Mouse (Mus musculus) intestine, postnatal 0 days (tissue): ENCODE results near the gene Mvb12b. TPM values are rescaled to one million over a fixed set of nuclear protein-coding genes. Genes with fewer than 3 reads are reported as not detected.

Source experiments
- ATAC-seq: fragments of 200-750 bp; cut with Nextera tagmentation; 2 replicates; pipeline ENCODE4 v1.8.0; 2017; ENCODE audit warnings: mild to moderate bottlenecking, moderate TSS enrichment, moderate library complexity
- H3K27ac ChIP-seq: fragments of 300-500 bp; sonication (generic); 2 replicates; pipeline ENCODE4 v1.5.1; 2014; ENCODE audit warnings: mild to moderate bottlenecking, low read depth, low read length, moderate library complexity
- H3K27me3 ChIP-seq: fragments of 300-500 bp; sonication (generic); replicated peaks from 2 replicates; pipeline ENCODE4 v1.6.1; 2014; ENCODE audit warnings: low read length, mixed read lengths; ENCODE audit not compliant: control insufficient read depth, insufficient read depth
- H3K36me3 ChIP-seq: fragments of 300-500 bp; sonication (generic); 2 replicates; pipeline ENCODE4 v1.6.1; 2014; ENCODE audit warnings: mild to moderate bottlenecking, moderate library complexity; ENCODE audit not compliant: control insufficient read depth, insufficient read depth
- H3K4me1 ChIP-seq: fragments of 300-500 bp; sonication (generic); replicated peaks from 2 replicates; pipeline ENCODE4 v1.6.1; 2014; ENCODE audit warnings: antibody characterized with exemption, low read length, mixed read lengths; ENCODE audit not compliant: control insufficient read depth, insufficient read depth
- H3K4me2 ChIP-seq: fragments of 300-500 bp; sonication (generic); replicated peaks from 2 replicates; pipeline ENCODE4 v1.6.1; 2014; ENCODE audit warnings: low read depth, mild to moderate bottlenecking, moderate library complexity
- H3K4me3 ChIP-seq: fragments of 300-500 bp; sonication (generic); 2 replicates; pipeline ENCODE4 v1.5.1; 2014; ENCODE audit warnings: low read depth, low read length
- H3K9ac ChIP-seq: fragments of 300-500 bp; sonication (generic); 2 replicates; pipeline ENCODE4 v1.6.1; 2014; ENCODE audit warnings: mild to moderate bottlenecking, low read depth, low read length
- H3K9me3 ChIP-seq: fragments of 300-500 bp; sonication (generic); 2 replicates; pipeline ENCODE4 v1.6.1; 2016; ENCODE audit warnings: mixed run types; ENCODE audit not compliant: control insufficient read depth
- CTCF ChIP-seq: sonication (generic); IDR thresholded peaks from 2 replicates; pipeline ENCODE4 v1.5.1; 2016; ENCODE audit warnings: low read depth, mild to moderate bottlenecking, control low read depth, antibody characterized with exemption, moderate library complexity
- WGBS: fragments of 180-500 bp; shearing (Covaris S2); extraction: QIAGEN DNeasy Blood & Tissue Kit; methylation state at CpG from one replicate; pipeline ENCODE4 v1.1.7; 2014; 5-methylcytosine and 5-hydroxymethylcytosine counted together
- polyA plus RNA-seq: library from polyadenylated mRNA; unstranded; fragments of >200 nt; fragmentation: Nextera tagmentation; extraction: Ambion mirVana; gene quantifications from 2 replicates; pipeline ENCODE4 v1.2.1, GENCODE M21; 2015

Mvb12b gene
- polyA plus RNA-seq, 1 experiment from 2014 or later, result 6.7 TPM

DNA sequence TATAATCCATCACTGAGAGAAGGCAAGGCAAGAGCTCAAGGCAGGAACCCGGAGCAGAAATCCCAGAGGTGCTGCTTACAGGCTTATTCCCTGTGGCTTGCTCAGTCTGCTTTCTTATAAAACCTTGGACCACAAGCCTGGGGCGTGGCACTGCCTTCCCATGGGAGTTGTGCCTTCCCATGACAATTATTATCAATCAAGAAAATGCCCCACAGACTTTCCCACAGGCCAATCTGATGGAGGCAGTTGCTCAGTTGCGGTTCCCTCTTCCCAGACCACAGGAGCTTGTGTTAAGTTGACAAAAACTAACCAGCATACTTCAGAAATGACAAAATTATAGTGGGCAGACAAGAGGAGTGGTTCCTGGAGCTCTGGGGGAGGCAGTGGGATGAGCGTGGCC lies 19.4 kb downstream of the Mvb12b start:
- Histone ChIP-seq H3K4me1 (0 out of 2 replicates have a peak, but pooled peaks cover 5% of the 10 kb centered on the region), H3K27me3 (no peaks in the 10 kb centered on the region), H3K9ac (no peak overlapping the region), H3K27ac (no peak overlapping the region), H3K9me3 (no peaks in the 10 kb centered on the region), H3K4me3 (no peak overlapping the region), H3K4me2 (no peak overlapping the region), H3K36me3 (no peaks in the 10 kb centered on the region; the same call in 1 of the 2 replicates)
- 80% methylated on average over 4 of the region's 4 CpGs for WGBS
- ATAC-seq, result no peak
- no peak for TF ChIP-seq CTCF

DNA sequence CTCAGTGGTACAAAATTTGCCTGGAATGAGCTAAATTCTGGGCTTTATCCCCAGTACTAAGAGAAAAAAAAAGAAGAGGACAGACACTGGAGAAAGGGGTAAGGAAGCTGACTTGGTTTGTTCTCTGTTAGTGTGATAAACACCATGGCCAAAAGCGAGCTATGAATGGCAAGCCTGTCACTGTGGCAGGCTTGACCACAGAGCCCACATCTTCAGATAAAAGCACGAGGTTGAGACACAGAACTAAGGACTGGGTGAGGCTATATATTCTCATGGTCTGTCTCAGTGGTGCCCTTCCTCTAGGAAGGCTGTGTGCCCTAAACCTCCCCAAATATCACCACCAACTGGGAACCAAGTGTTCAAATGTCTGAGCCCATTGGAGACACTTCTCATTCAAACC lies 31.0 kb downstream of the Mvb12b start:
- Histone ChIP-seq H3K9me3 (no peaks in the 10 kb centered on the region), H3K9ac (no peak overlapping the region), H3K27ac (no peak overlapping the region), H3K4me2 (no peak overlapping the region), H3K36me3 (no peaks in the 10 kb centered on the region), H3K4me3 (no peak overlapping the region), H3K27me3 (no peaks in the 10 kb centered on the region), H3K4me1 (no peaks in the 10 kb centered on the region)
- WGBS, result 68% methylated on average over 2 of the region's 2 CpGs
- no peak for TF ChIP-seq CTCF
- ATAC-seq, result no peak

DNA sequence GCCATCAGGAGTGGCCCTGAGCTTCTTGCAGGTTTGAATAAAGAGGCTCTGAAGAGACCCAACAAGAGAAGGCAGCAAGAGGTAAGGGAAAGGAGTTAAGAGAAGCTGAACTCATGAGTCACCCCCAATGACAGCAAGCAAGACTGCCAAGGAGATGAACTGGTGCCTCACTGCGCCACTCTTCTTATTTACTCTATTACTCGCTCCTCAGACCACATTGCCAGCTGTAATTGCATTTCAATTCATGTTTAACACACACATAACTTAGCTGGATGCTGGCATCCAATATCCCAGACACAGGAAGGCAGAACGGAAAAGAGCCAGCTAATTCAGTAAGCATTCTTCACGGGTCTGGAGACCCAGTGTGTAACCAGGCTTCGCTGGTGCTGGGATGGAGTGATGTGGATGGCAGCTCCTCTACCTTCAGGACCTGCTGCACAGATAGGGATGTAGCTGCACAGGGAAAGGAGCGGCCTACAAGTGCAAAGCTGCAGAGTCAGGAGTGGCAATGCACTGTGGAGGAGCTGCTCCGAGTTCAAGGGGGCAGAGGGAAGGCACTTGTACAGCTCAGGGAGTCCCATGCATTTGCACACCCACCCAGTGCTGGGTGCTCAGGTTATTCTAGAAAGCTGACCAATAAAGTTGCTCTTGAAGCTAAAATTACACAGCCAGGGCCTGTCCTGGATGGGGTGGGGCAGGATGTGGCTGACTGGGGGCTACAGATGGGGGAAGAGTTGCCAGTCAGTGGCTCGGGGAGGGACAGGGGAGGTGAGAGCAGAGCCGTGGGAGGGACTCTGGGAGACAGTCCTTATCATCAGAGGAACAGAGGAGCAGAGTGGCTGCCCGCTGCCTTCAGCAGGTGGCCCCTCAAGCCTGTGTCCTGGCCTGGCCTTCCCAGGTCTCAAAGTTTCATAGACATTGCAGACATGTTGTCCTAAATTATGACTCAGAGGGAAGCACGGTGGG lies 34.5 kb downstream of the Mvb12b start:
- H3K36me3 ChIP-seq, result no peaks in the 10 kb centered on the region
- no peak for TF ChIP-seq CTCF
- no peaks in the 10 kb centered on the region for H3K4me1 ChIP-seq
- no peaks in the 10 kb centered on the region for H3K9me3 ChIP-seq
- H3K27me3 ChIP-seq, result no peaks in the 10 kb centered on the region
- H3K4me3 ChIP-seq, result no peak overlapping the region
- 66% methylated on average over 11 of the region's 11 CpGs for WGBS
- H3K9ac ChIP-seq, result no peak overlapping the region
- H3K4me2 ChIP-seq, result no peak overlapping the region
- no peak overlapping the region for H3K27ac ChIP-seq
- no peak for ATAC-seq

DNA sequence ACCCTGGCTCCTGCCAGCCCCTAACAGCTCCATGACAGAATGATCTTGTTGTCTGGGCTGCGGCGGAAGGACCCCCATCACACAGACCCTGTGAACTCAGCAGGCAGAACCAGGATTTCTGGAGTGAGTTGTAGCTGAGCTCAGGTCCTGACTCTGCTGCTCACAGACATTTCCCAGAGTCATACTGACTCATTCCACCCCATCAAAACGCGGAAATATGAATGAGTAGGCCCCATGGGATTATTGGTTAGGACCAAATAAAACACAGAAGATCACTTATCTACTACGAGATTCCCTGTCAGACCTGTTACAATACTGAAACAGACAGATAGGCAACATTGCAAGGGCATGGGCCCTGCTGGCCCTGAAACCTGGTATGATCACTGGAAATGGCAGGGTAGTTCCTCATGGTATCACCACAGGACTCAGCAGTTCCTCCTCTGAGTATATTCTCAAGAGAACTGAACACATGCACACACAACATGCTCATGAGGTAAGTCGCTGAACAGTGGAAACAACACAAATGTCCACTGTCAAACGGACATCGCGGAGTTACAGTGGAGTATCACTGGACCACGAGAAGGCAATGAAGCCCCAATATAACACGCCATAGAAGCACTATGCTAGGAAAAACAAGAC lies 40.4 kb downstream of the Mvb12b start:
- Histone ChIP-seq H3K27me3 (no peaks in the 10 kb centered on the region), H3K4me2 (no peak overlapping the region), H3K36me3 (no peaks in the 10 kb centered on the region), H3K4me1 (no peaks in the 10 kb centered on the region), H3K9ac (no peak overlapping the region), H3K4me3 (no peak overlapping the region), H3K27ac (no peak overlapping the region), H3K9me3 (no peaks in the 10 kb centered on the region)
- WGBS, result 81% methylated on average over 11 of the region's 11 CpGs
- no peak for TF ChIP-seq CTCF
- ATAC-seq, result no peak

DNA sequence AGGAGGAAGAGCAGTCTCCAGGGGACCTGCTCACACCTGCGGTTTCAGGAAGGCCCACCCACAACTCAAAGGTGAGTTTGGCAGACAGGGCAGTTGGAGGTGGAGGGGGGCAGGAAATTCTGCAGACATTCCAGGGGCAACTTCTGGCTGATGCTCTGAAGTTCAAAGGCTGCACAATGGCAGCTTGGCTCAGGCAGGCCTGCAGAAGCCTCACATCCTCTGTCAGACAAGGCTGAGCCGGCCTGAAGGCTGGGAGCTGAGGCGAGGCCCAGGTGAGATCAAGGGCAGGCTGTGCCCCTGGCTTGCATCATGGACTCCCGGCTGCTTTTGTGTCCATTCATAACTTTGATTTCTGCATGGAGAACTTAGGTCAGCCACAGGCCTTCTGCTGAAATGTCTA lies 41.1 kb downstream of the Mvb12b start:
- H3K9me3 ChIP-seq, result no peaks in the 10 kb centered on the region
- ATAC-seq, result no peak
- no peaks in the 10 kb centered on the region for H3K4me1 ChIP-seq
- no peak overlapping the region for H3K4me2 ChIP-seq
- TF ChIP-seq CTCF, result no peak
- H3K27me3 ChIP-seq, result no peaks in the 10 kb centered on the region
- H3K27ac ChIP-seq, result no peak overlapping the region
- H3K9ac ChIP-seq, result no peak overlapping the region
- H3K36me3 ChIP-seq, result no peaks in the 10 kb centered on the region
- no peak overlapping the region for H3K4me3 ChIP-seq
- 25% methylated on average over 4 of the region's 4 CpGs for WGBS

DNA sequence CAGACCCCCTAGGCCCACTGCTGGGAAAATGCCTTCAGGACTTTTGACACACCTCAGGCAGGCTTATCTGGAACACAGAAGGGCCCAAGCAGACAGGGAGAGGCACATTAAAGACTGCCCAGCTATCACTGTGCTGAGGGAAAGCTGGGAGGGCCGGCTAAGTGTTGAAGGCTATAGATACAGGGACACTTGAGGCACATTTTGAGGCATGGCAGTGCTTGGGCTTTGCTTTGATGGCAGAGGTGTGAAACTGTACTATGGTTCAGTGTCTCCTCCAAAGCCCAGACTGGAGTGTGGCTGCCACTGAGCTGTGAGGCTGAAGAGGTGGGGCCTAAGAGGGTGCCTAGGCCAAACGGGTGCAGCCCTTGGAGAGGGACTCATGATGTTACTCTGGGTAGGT lies 44.1 kb downstream of the Mvb12b start:
- Histone ChIP-seq H3K4me3 (no peak overlapping the region), H3K27me3 (no peaks in the 10 kb centered on the region), H3K36me3 (peaks cover under 1% of the 10 kb centered on the region; the same call in 1 of the 2 replicates), H3K27ac (no peak overlapping the region), H3K9ac (no peak overlapping the region), H3K9me3 (no peaks in the 10 kb centered on the region), H3K4me1 (no peaks in the 10 kb centered on the region), H3K4me2 (no peak overlapping the region)
- no peak for TF ChIP-seq CTCF
- 48% methylated on average over 2 of the region's 2 CpGs for WGBS
- no peak for ATAC-seq
